Mouse (Mus musculus) olfactory bulb, adult 2 months (tissue): ENCODE results near the gene Polr2g.

Experiments
- CTCF ChIP-seq: fragments of 200-500 bp; IDR thresholded peaks from 2 replicates; pipeline ENCODE4 v1.5.1; 2012; ENCODE audit warnings: low read depth, mild to moderate bottlenecking, low read length, moderate library complexity; ENCODE audit not compliant: insufficient read depth
- POLR2A ChIP-seq: fragments of 200-500 bp; IDR thresholded peaks from 2 replicates; pipeline ENCODE4 v1.6.1; 2012; ENCODE audit warnings: mild to moderate bottlenecking, low read depth, low read length, moderate library complexity; ENCODE audit not compliant: insufficient read depth

DNA sequence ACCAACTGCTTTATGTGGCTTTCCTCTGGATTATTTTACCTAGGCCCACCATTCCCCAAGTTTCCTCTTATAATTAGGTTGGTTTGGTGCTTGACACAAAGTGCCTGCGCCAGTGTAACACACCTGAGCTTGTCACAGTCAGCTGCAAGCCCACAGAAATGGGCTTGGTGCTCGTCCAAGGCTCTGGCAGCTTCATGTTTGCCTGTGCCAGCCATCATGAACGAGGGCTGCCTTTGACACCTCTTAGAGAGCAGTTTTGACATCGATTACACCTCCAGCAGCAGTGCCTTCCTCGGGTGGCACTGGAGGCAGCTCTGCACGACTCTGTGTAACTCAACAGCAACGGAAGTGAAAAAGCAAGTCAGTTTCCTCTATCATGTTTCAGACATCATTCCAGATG lies 8.2 kb downstream of the Polr2g start:
- TF ChIP-seq POLR2A (no peak), CTCF (no peak)
